Mouse (Mus musculus): ENCODE measurements around the gene Arhgdib. TPM values are rescaled to one million over a fixed set of nuclear protein-coding genes. Genes with fewer than 3 reads are reported as not detected.

The Arhgdib gene
- polyA plus RNA-seq, 1 experiment from 2014 or later, result 17.1 TPM

- 83% methylated on average over 13 of the region's 13 CpGs for WGBS
- no peak overlapping the region for H3K27ac ChIP-seq (replicated peaks)
- H3K4me1 ChIP-seq, result no peaks in the 10 kb centered on the region
- H3K36me3 ChIP-seq, result no peaks in the 10 kb centered on the region
- H3K4me3 ChIP-seq, result no peak overlapping the region
- H3K27me3 ChIP-seq, result no peaks in the 10 kb centered on the region
- H3K9ac ChIP-seq (replicated peaks), result no peak overlapping the region
- no peak overlapping the region for H3K4me2 ChIP-seq (replicated peaks)
- H3K9me3 ChIP-seq, result no peaks in the 10 kb centered on the region
- no peak for ATAC-seq (replicated peaks)
These were observed 10.5 kb downstream of the Arhgdib start for GRCm38 (mm10) chr6:136931246-136931645.

GRCm38 (mm10) chr6:136930677-136931076 lies 11.0 kb downstream of the Arhgdib start:
- Histone ChIP-seq H3K9me3 (no peaks in the 10 kb centered on the region), H3K36me3 (no peaks in the 10 kb centered on the region), H3K4me1 (no peaks in the 10 kb centered on the region), H3K4me2 (replicated peaks) (no peak overlapping the region), H3K9ac (replicated peaks) (no peak overlapping the region), H3K4me3 (no peak overlapping the region), H3K27me3 (no peaks in the 10 kb centered on the region), H3K27ac (replicated peaks) (no peak overlapping the region)
- peak; percentile 16; the same call in 1 of the 2 replicates for ATAC-seq (replicated peaks)
- 75% methylated on average over 12 of the region's 12 CpGs for WGBS

- Histone ChIP-seq H3K9ac (replicated peaks) (no peak overlapping the region), H3K27me3 (no peaks in the 10 kb centered on the region), H3K4me1 (no peaks in the 10 kb centered on the region), H3K4me3 (no peak overlapping the region), H3K36me3 (no peaks in the 10 kb centered on the region), H3K9me3 (no peaks in the 10 kb centered on the region), H3K4me2 (replicated peaks) (no peak overlapping the region), H3K27ac (replicated peaks) (no peak overlapping the region)
- 95% methylated on average over 1 of the region's 1 CpGs for WGBS
- ATAC-seq (replicated peaks), result no peak
These were observed 14.1 kb downstream of the Arhgdib start for GRCm38 (mm10) chr6:136927626-136928025.

- H3K36me3 ChIP-seq, result no peaks in the 10 kb centered on the region
- no peaks in the 10 kb centered on the region for H3K27me3 ChIP-seq
- H3K9me3 ChIP-seq, result no peaks in the 10 kb centered on the region
- no peak overlapping the region for H3K9ac ChIP-seq (replicated peaks)
- no peak overlapping the region for H3K4me3 ChIP-seq
- 87% methylated on average over 8 of the region's 8 CpGs for WGBS
- no peaks in the 10 kb centered on the region for H3K4me1 ChIP-seq
- no peak for ATAC-seq (replicated peaks)
- H3K4me2 ChIP-seq (replicated peaks), result no peak overlapping the region
- H3K27ac ChIP-seq (replicated peaks), result no peak overlapping the region
These were observed 16.6 kb downstream of the Arhgdib start for GRCm38 (mm10) chr6:136925049-136925448.

GRCm38 (mm10) chr6:136923532-136923931 lies 18.2 kb downstream of the Arhgdib start, which contains the start of gene Pde6h:
TSS of gene Pde6h (plus strand) at chr6:136923832.
- H3K4me1 ChIP-seq, result no peaks in the 10 kb centered on the region
- no peak within 1 kb of the TSS for H3K27ac ChIP-seq (replicated peaks)
- no peak for ATAC-seq (replicated peaks)
- H3K9me3 ChIP-seq, result no peaks in the 10 kb centered on the region
- H3K36me3 ChIP-seq, result no peaks in the 10 kb centered on the region
- H3K27me3 ChIP-seq, result no peaks in the 10 kb centered on the region
- no peak within 1 kb of the TSS for H3K9ac ChIP-seq (replicated peaks)
- 85% methylated on average over 8 of the region's 8 CpGs for WGBS
- no peak within 1 kb of the TSS for H3K4me3 ChIP-seq
- H3K4me2 ChIP-seq (replicated peaks), result no peak within 1 kb of the TSS

- H3K4me2 ChIP-seq (replicated peaks), result no peak overlapping the region
- no peaks in the 10 kb centered on the region for H3K9me3 ChIP-seq
- no peak overlapping the region for H3K9ac ChIP-seq (replicated peaks)
- no peaks in the 10 kb centered on the region for H3K36me3 ChIP-seq
- no peak for ATAC-seq (replicated peaks)
- no peaks in the 10 kb centered on the region for H3K4me1 ChIP-seq
- H3K27ac ChIP-seq (replicated peaks), result no peak overlapping the region
- no peaks in the 10 kb centered on the region for H3K27me3 ChIP-seq
- no peak overlapping the region for H3K4me3 ChIP-seq
- 94% methylated on average over 7 of the region's 7 CpGs for WGBS
These were observed 18.8 kb downstream of the Arhgdib start for GRCm38 (mm10) chr6:136922871-136923270.

GRCm38 (mm10) chr6:136922080-136922479 lies 19.6 kb downstream of the Arhgdib start, which contains the start of gene Erp27:
TSS of gene Erp27 (minus strand) at chr6:136922180.
- no peak for ATAC-seq (replicated peaks)
- H3K27ac ChIP-seq (replicated peaks), result no peak within 1 kb of the TSS

GRCm38 (mm10) chr6:136921601-136922000 lies 20.1 kb downstream of the Arhgdib start:
- H3K4me2 ChIP-seq (replicated peaks), result no peak overlapping the region
- WGBS, result 56% methylated on average over 7 of the region's 7 CpGs
- no peaks in the 10 kb centered on the region for H3K9me3 ChIP-seq
- H3K27ac ChIP-seq (replicated peaks), result no peak overlapping the region
- no peaks in the 10 kb centered on the region for H3K27me3 ChIP-seq
- H3K4me1 ChIP-seq, result no peaks in the 10 kb centered on the region
- no peak; the same call in 1 of the 2 replicates for ATAC-seq (replicated peaks)
- H3K9ac ChIP-seq (replicated peaks), result no peak overlapping the region
- H3K36me3 ChIP-seq, result no peaks in the 10 kb centered on the region
- H3K4me3 ChIP-seq, result no peak overlapping the region

More at GRCm38 (mm10) chr6:136922080-136922479, 19.6 kb downstream of the Arhgdib start, which contains the start of gene Erp27:
- Histone ChIP-seq H3K36me3 (no peaks in the 10 kb centered on the region), H3K27me3 (no peaks in the 10 kb centered on the region), H3K4me3 (no peak within 1 kb of the TSS), H3K9me3 (no peaks in the 10 kb centered on the region), H3K9ac (replicated peaks) (no peak within 1 kb of the TSS), H3K4me2 (replicated peaks) (no peak within 1 kb of the TSS), H3K4me1 (no peaks in the 10 kb centered on the region)
- 77% methylated on average over 5 of the region's 5 CpGs for WGBS

- peak; percentile 49; the same call in 1 of the 2 replicates for ATAC-seq (replicated peaks)
- no peak overlapping the region for H3K4me3 ChIP-seq
- no peaks in the 10 kb centered on the region for H3K27me3 ChIP-seq
- H3K4me1 ChIP-seq, result no peaks in the 10 kb centered on the region
- H3K27ac ChIP-seq (replicated peaks), result no peak overlapping the region
- no peaks in the 10 kb centered on the region for H3K36me3 ChIP-seq
- no peaks in the 10 kb centered on the region for H3K9me3 ChIP-seq
- H3K9ac ChIP-seq (replicated peaks), result no peak overlapping the region
- H3K4me2 ChIP-seq (replicated peaks), result no peak overlapping the region
- WGBS, result 43% methylated on average over 16 of the region's 16 CpGs
These were observed 21.1 kb downstream of the Arhgdib start for GRCm38 (mm10) chr6:136920320-136921257.

- ATAC-seq (replicated peaks), result no peak
These were observed 23.8 kb downstream of the Arhgdib start for GRCm38 (mm10) chr6:136917885-136918284.

GRCm38 (mm10) chr6:136915721-136916395 lies 25.8 kb downstream of the Arhgdib start:
- no peak overlapping the region for H3K4me3 ChIP-seq
- H3K36me3 ChIP-seq, result no peaks in the 10 kb centered on the region
- H3K27ac ChIP-seq (replicated peaks), result no peak overlapping the region
- ATAC-seq (replicated peaks), result no peak
- H3K9ac ChIP-seq (replicated peaks), result no peak overlapping the region
- H3K4me1 ChIP-seq, result peaks cover 8% of the 10 kb centered on the region
- WGBS, result 87% methylated on average over 8 of the region's 8 CpGs
- no peak overlapping the region for H3K4me2 ChIP-seq (replicated peaks)
- H3K27me3 ChIP-seq, result no peaks in the 10 kb centered on the region
- no peaks in the 10 kb centered on the region for H3K9me3 ChIP-seq

More at GRCm38 (mm10) chr6:136917885-136918284, 23.8 kb downstream of the Arhgdib start:
- H3K27me3 ChIP-seq, result no peaks in the 10 kb centered on the region
- peaks cover 8% of the 10 kb centered on the region for H3K4me1 ChIP-seq
- H3K36me3 ChIP-seq, result no peaks in the 10 kb centered on the region
- H3K9ac ChIP-seq (replicated peaks), result no peak overlapping the region
- no peaks in the 10 kb centered on the region for H3K9me3 ChIP-seq
- no peak overlapping the region for H3K4me3 ChIP-seq
- H3K4me2 ChIP-seq (replicated peaks), result no peak overlapping the region
- 4% methylated on average over 2 of the region's 2 CpGs for WGBS
- no peak overlapping the region for H3K27ac ChIP-seq (replicated peaks)

- WGBS, result 96% methylated on average over 6 of the region's 6 CpGs
- no peak overlapping the region for H3K9ac ChIP-seq (replicated peaks)
- no peak for ATAC-seq (replicated peaks)
- H3K27me3 ChIP-seq, result no peaks in the 10 kb centered on the region
- no peaks in the 10 kb centered on the region for H3K9me3 ChIP-seq
- H3K27ac ChIP-seq (replicated peaks), result no peak overlapping the region
- no peaks in the 10 kb centered on the region for H3K36me3 ChIP-seq
- H3K4me1 ChIP-seq, result peaks cover 13% of the 10 kb centered on the region
- no peak overlapping the region for H3K4me3 ChIP-seq
- H3K4me2 ChIP-seq (replicated peaks), result no peak overlapping the region
These were observed 27.5 kb downstream of the Arhgdib start for GRCm38 (mm10) chr6:136914234-136914633.
